Mouse (Mus musculus) subcutaneous adipose tissue, adult 2 months (tissue): ENCODE results near the gene Hamp. TPM values are rescaled to one million over a fixed set of nuclear protein-coding genes. Genes with fewer than 3 reads are reported as not detected.

Experiments used
- polyA plus RNA-seq: library from polyadenylated mRNA; depleted of rRNA; stranded (reverse); fragments of >200 nt; gene quantifications from 2 replicates; pipeline ENCODE4 v1.2.3, GENCODE M21; 2012; ENCODE audit warnings: low replicate concordance; rRNA removed

Gene Hamp
- 0.64 and 3.8 TPM in 2 replicates for polyA plus RNA-seq

GRCm38 (mm10) chr7:30943909-30944635, at the start of gene Hamp:
Hamp (minus strand) TSS chr7:30944032.

GRCm38 (mm10) chr7:30973501-30974289, 29.9 kb upstream of the Hamp start, which contains the start of gene Fam187b:
Fam187b (plus strand) TSS chr7:30973790.

GRCm38 (mm10) chr7:30973251-30973500, 29.3 kb upstream of the Hamp start, which contains the start of gene Lsr:
Lsr (minus strand) TSS chr7:30973464.

GRCm38 (mm10) chr7:30956756-30957366, 13.0 kb upstream of the Hamp start, which contains the start of gene Usf2:
Usf2 (minus strand) TSS chr7:30956803.

GRCm38 (mm10) chr7:30924581-30924980, 19.3 kb downstream of the Hamp start, which contains the start of gene Hamp2:
Hamp2 (minus strand) TSS chr7:30924681.

GRCm38 (mm10) chr7:30914732-30915131, 29.1 kb downstream of the Hamp start, which contains the start of gene Mag:
Mag (minus strand) TSS chr7:30914873.

Other genes with a start within 250 kb of the Hamp start
- gene 2200002J24Rik, start 245.1 kb downstream of the Hamp start, polyA plus RNA-seq = not detected in 2 replicates
- 0.39 TPM in 1 of 2 replicates, not detected in the other for gene Atp4a, start 231.8 kb downstream of the Hamp start, polyA plus RNA-seq
- 254 and 273 TPM in 2 replicates for gene Tmem147, start 214.5 kb downstream of the Hamp start, polyA plus RNA-seq
- gene Gapdhs, start 200.4 kb downstream of the Hamp start, polyA plus RNA-seq = not detected in 2 replicates
- gene Sbsn, start 192.6 kb downstream of the Hamp start, polyA plus RNA-seq = 10.8 and 36.4 TPM in 2 replicates
- gene Dmkn, start 180.3 kb downstream of the Hamp start, polyA plus RNA-seq = 8.6 and 10.7 TPM in 2 replicates
- 0.51 and 2.0 TPM in 2 replicates for gene Krtdap, start 156.1 kb downstream of the Hamp start, polyA plus RNA-seq
- gene Ffar2, start 120.3 kb downstream of the Hamp start, polyA plus RNA-seq = 27.4 and 105 TPM in 2 replicates
- not detected in 2 replicates for gene Ffar3, start 87.9 kb downstream of the Hamp start, polyA plus RNA-seq
- 0.03 and 0.05 TPM in 2 replicates for gene Ffar1, start 82.5 kb downstream of the Hamp start, polyA plus RNA-seq
- gene Cd22, start 63.7 kb downstream of the Hamp start, polyA plus RNA-seq = 1.3 and 4.4 TPM in 2 replicates
- 0.72 and 1.3 TPM in 2 replicates for gene Mag, start 29.2 kb downstream of the Hamp start, polyA plus RNA-seq
- gene Hamp2, start 19.4 kb downstream of the Hamp start, polyA plus RNA-seq = 0.77 and 1.3 TPM in 2 replicates
- gene Usf2, start 12.8 kb upstream of the Hamp start, polyA plus RNA-seq = 99.1 and 134 TPM in 2 replicates
- gene Lsr, start 29.4 kb upstream of the Hamp start, polyA plus RNA-seq = 5.2 and 72.6 TPM in 2 replicates
- gene Fam187b, start 29.8 kb upstream of the Hamp start, polyA plus RNA-seq = 0.40 and 1.7 TPM in 2 replicates
- gene Fxyd5, start 98.4 kb upstream of the Hamp start, polyA plus RNA-seq = 111 and 190 TPM in 2 replicates
- 5.3 and 9.8 TPM in 2 replicates for gene Fxyd7, start 107.4 kb upstream of the Hamp start, polyA plus RNA-seq
- 596 and 782 TPM in 2 replicates for gene Fxyd1, start 113.2 kb upstream of the Hamp start, polyA plus RNA-seq
- 10.8 and 12.4 TPM in 2 replicates for gene Lgi4, start 115.3 kb upstream of the Hamp start, polyA plus RNA-seq
- gene Fxyd3, start 132.7 kb upstream of the Hamp start, polyA plus RNA-seq = 1.0 and 82.9 TPM in 2 replicates
- gene Hpn, start 171.3 kb upstream of the Hamp start, polyA plus RNA-seq = 3.1 and 15.4 TPM in 2 replicates
- 58.1 and 69.7 TPM in 2 replicates for gene Scn1b, start 183.0 kb upstream of the Hamp start, polyA plus RNA-seq
- 113 and 153 TPM in 2 replicates for gene Gramd1a, start 211.9 kb upstream of the Hamp start, polyA plus RNA-seq